In genomic region chr10:81432868-81433262, GRCm38 (mm10) we compare ENCODE assay signal across 8 mouse cellular contexts. TPM values are rescaled to one million over a fixed set of nuclear protein-coding genes. Genes with fewer than 3 reads are reported as not detected.
DNase-seq lines count a peak whose midpoint lies in the region; ATAC-seq and TF ChIP-seq lines count a peak whose summit lies in the region.

No protein-coding gene starts in this region.

- no peaks in the 10 kb centered on the region for H3K9me3 ChIP-seq in hindbrain, embryonic 11.5 days (ENCODE audit: control insufficient read depth, low read length)
- H3K9me3 ChIP-seq in lung, postnatal 0 days (ENCODE audit: low read length), result no peaks in the 10 kb centered on the region

- peaks cover 22% of the 10 kb centered on the region for H3K27me3 ChIP-seq in hindbrain, embryonic 11.5 days (ENCODE audit: control insufficient read depth, insufficient read depth, low read length)
- no peaks in the 10 kb centered on the region for H3K27me3 ChIP-seq in lung, postnatal 0 days (replicated peaks; ENCODE audit: insufficient read depth, low read length)

- TF ChIP-seq EP300 in lung, postnatal 0 days (IDR thresholded peaks at IDR 0.05), result peak; percentile 89

- H3K36me3 ChIP-seq in hindbrain, embryonic 11.5 days (ENCODE audit: control insufficient read depth, insufficient read depth, low read length), result no peaks in the 10 kb centered on the region
- no peaks in the 10 kb centered on the region for H3K36me3 ChIP-seq in lung, postnatal 0 days (ENCODE audit: insufficient read depth, low read length)

- peak; percentile 96 for DNase-seq in Muller cell, postnatal 12 days (ENCODE audit: inconsistent ontology term)
- peak; percentile 98 for DNase-seq in cerebellum, adult 9-10 months
- DNase-seq in frontal cortex, adult 2 months (ENCODE audit: extremely low spot score in 1 of 2, low spot score in 1 of 2), result peak; percentile 95 to 96
- peak; percentile 89 for DNase-seq in hindbrain, embryonic 11.5 days (ENCODE audit: low spot score)
- DNase-seq in layer of hippocampus, adult 9-11 months, result peak; percentile 97
- peak; percentile 99 for DNase-seq in lung, postnatal 0 days (ENCODE audit: low spot score)
- DNase-seq in ovary, postnatal 36 days (ENCODE audit: low spot score), result peak; percentile 87
- peak; percentile 94 for DNase-seq in thymus, postnatal 14 days

- H3K4me2 ChIP-seq in hindbrain, embryonic 11.5 days (replicated peaks; ENCODE audit: low read depth, low read length), result peak overlapping the region; percentile 28
- peak overlapping the region; percentile 52 for H3K4me2 ChIP-seq in lung, postnatal 0 days (replicated peaks; ENCODE audit: low read depth, low read length)

- H3K4me1 ChIP-seq in hindbrain, embryonic 11.5 days (replicated peaks; ENCODE audit: control insufficient read depth, insufficient read depth, low read length), result no peaks in the 10 kb centered on the region; the same call in 1 of the 2 replicates
- H3K4me1 ChIP-seq in lung, postnatal 0 days (ENCODE audit: insufficient read depth, low read depth, low read length), result peaks cover 16% of the 10 kb centered on the region

- peak; percentile 83 for ATAC-seq in hindbrain, embryonic 11.5 days (ENCODE audit: low FRiP score)
- ATAC-seq in lung, postnatal 0 days, result peak; percentile 85

- TF ChIP-seq CTCF in lung, postnatal 0 days (IDR thresholded peaks at IDR 0.05), result no peak

- 5% methylated on average over 17 of the region's 17 CpGs for WGBS in hindbrain, embryonic 11.5 days
- 3% methylated on average over 17 of the region's 17 CpGs for WGBS in lung, postnatal 0 days

- H3K4me3 ChIP-seq in hindbrain, embryonic 11.5 days (ENCODE audit: low read depth, low read length), result no peak overlapping the region
- H3K4me3 ChIP-seq in lung, postnatal 0 days (ENCODE audit: low read depth, low read length), result no peak overlapping the region

- H3K9ac ChIP-seq in hindbrain, embryonic 11.5 days (ENCODE audit: low read depth, low read length), result no peak overlapping the region
- H3K9ac ChIP-seq in lung, postnatal 0 days (replicated peaks; ENCODE audit: low read depth), result no peak overlapping the region

- H3K27ac ChIP-seq in hindbrain, embryonic 11.5 days (ENCODE audit: low read depth, low read length), result no peak overlapping the region
- H3K27ac ChIP-seq in lung, postnatal 0 days (ENCODE audit: low read length), result 0 out of 2 replicates have a peak overlapping the region, but pooled peaks have one; percentile 48

RNA-seq across cellular contexts. Expression of gene Nfic, which starts 22.6 kb away (rescaled TPM):
- polyA plus RNA-seq in frontal cortex, adult 2 months (2012; rRNA removed), result 39.6 and 47.7 TPM in 2 replicates
- polyA plus RNA-seq in hindbrain, embryonic 11.5 days (2014; fragmentation: Nextera tagmentation; extraction: Ambion mirVana), result 10.9 and 11.9 TPM in 2 replicates
- polyA plus RNA-seq in lung, postnatal 0 days (2015; fragmentation: Nextera tagmentation; extraction: Ambion mirVana), result 73.6 and 83.9 TPM in 2 replicates

RNA-seq across cellular contexts. Expression of gene Smim24, which starts 40.0 kb away (rescaled TPM):
- polyA plus RNA-seq in frontal cortex, adult 2 months (2012; rRNA removed), result 3.6 and 4.5 TPM in 2 replicates
- 2.7 and 4.1 TPM in 2 replicates for polyA plus RNA-seq in hindbrain, embryonic 11.5 days (2014; fragmentation: Nextera tagmentation; extraction: Ambion mirVana)
- polyA plus RNA-seq in lung, postnatal 0 days (2015; fragmentation: Nextera tagmentation; extraction: Ambion mirVana), result 3.1 and 3.6 TPM in 2 replicates

RNA-seq across cellular contexts. Expression of gene Gm48552, which starts 44.1 kb away (rescaled TPM):
- 7.4 and 10.1 TPM in 2 replicates for polyA plus RNA-seq in frontal cortex, adult 2 months (2012; rRNA removed)
- polyA plus RNA-seq in hindbrain, embryonic 11.5 days (2014; fragmentation: Nextera tagmentation; extraction: Ambion mirVana), result 0.49 and 1.0 TPM in 2 replicates
- polyA plus RNA-seq in lung, postnatal 0 days (2015; fragmentation: Nextera tagmentation; extraction: Ambion mirVana), result 0.20 and 0.63 TPM in 2 replicates

RNA-seq across cellular contexts. Expression of gene Gm48551, which starts 48.6 kb away (rescaled TPM):
- polyA plus RNA-seq in frontal cortex, adult 2 months (2012; rRNA removed), result 6.9 and 8.9 TPM in 2 replicates
- 2.2 and 3.2 TPM in 2 replicates for polyA plus RNA-seq in hindbrain, embryonic 11.5 days (2014; fragmentation: Nextera tagmentation; extraction: Ambion mirVana)
- polyA plus RNA-seq in lung, postnatal 0 days (2015; fragmentation: Nextera tagmentation; extraction: Ambion mirVana), result 2.4 and 3.0 TPM in 2 replicates

RNA-seq across cellular contexts. Expression of gene Dohh, which starts 48.6 kb away (rescaled TPM):
- 92.2 and 105 TPM in 2 replicates for polyA plus RNA-seq in frontal cortex, adult 2 months (2012; rRNA removed)
- 44.8 and 52.6 TPM in 2 replicates for polyA plus RNA-seq in hindbrain, embryonic 11.5 days (2014; fragmentation: Nextera tagmentation; extraction: Ambion mirVana)
- polyA plus RNA-seq in lung, postnatal 0 days (2015; fragmentation: Nextera tagmentation; extraction: Ambion mirVana), result 49.4 and 55.2 TPM in 2 replicates
